Mouse (Mus musculus) forebrain, embryonic 13.5 days (tissue): Measurements from ENCODE around the gene Creb1. TPM values are rescaled to one million over a fixed set of nuclear protein-coding genes. Genes with fewer than 3 reads are reported as not detected.
"Not testable (repeated sequence)": the region's sequence is repeated elsewhere in the genome, so short reads cannot be mapped to it uniquely, and the experiment has no call there.

Experiments
- ATAC-seq: fragments of 200-750 bp; cut with Nextera tagmentation; 2 replicates; pipeline ENCODE4 v1.8.0; 2017
- H3K27ac ChIP-seq: fragments of 300-500 bp; sonication (generic); 2 replicates; pipeline ENCODE4 v1.5.1; 2015; ENCODE audit warnings: inconsistent platforms, mild to moderate bottlenecking, moderate library complexity
- H3K27me3 ChIP-seq: fragments of 300-500 bp; sonication (generic); 2 replicates; pipeline ENCODE4 v1.6.1; 2015; ENCODE audit warnings: mild to moderate bottlenecking, inconsistent platforms
- H3K36me3 ChIP-seq: fragments of 300-500 bp; sonication (generic); 2 replicates; pipeline ENCODE4 v1.6.1; 2015; ENCODE audit warnings: mild to moderate bottlenecking, inconsistent platforms; ENCODE audit not compliant: poor library complexity, severe bottlenecking
- H3K4me1 ChIP-seq: fragments of 300-500 bp; sonication (generic); 2 replicates; pipeline ENCODE4 v1.6.1; 2015; ENCODE audit warnings: inconsistent platforms
- H3K4me2 ChIP-seq: fragments of 300-500 bp; sonication (generic); 2 replicates; pipeline ENCODE4 v1.6.1; 2015; ENCODE audit warnings: inconsistent platforms, mild to moderate bottlenecking, moderate library complexity
- H3K4me3 ChIP-seq: fragments of 300-500 bp; sonication (generic); 2 replicates; pipeline ENCODE4 v1.5.1; 2015; ENCODE audit warnings: mild to moderate bottlenecking, inconsistent platforms
- H3K9ac ChIP-seq: fragments of 300-500 bp; sonication (generic); 2 replicates; pipeline ENCODE4 v1.6.1; 2015; ENCODE audit warnings: mild to moderate bottlenecking, inconsistent platforms
- H3K9me3 ChIP-seq: fragments of 300-500 bp; sonication (generic); replicated peaks from 2 replicates; pipeline ENCODE4 v1.6.1; 2016; ENCODE audit warnings: inconsistent platforms
- WGBS: fragments of 180-500 bp; shearing (Covaris S2); methylation state at CpG from one replicate; pipeline ENCODE4 v1.1.7; 2015; 5-methylcytosine and 5-hydroxymethylcytosine counted together
- polyA plus RNA-seq: library from polyadenylated mRNA; unstranded; fragments of >200 nt; fragmentation: Nextera tagmentation; extraction: Ambion mirVana; gene quantifications from 2 replicates; pipeline ENCODE4 v1.2.1, GENCODE M21; 2015

The Creb1 gene
- polyA plus RNA-seq, 1 experiment from 2014 or later = 44.8 TPM

DNA sequence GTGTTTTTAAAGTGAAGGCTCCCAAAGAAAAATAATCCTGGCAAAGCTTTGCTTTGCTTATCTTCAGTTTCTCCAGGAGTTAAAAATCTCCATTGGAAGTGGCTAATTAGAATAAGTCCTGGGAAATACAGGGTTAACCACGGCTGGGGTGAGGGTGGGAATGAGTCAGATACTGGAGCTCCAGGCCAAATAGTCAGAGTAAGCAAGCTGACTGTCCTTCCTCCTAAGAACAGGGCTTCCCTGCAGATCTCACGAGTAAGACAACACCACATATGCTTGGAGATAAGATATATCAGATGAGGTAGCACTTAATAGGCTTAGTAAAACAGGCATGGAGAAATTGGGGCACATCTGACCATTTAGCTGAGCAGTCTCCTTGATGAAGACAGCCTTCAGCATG is 19.5 kb downstream of the Creb1 start:
- no peak overlapping the region for H3K9ac ChIP-seq
- no peaks in the 10 kb centered on the region for H3K4me1 ChIP-seq
- no peak overlapping the region for H3K27ac ChIP-seq
- no peak overlapping the region for H3K4me3 ChIP-seq
- H3K4me2 ChIP-seq = no peak overlapping the region
- no peak for ATAC-seq
- WGBS = 67% methylated on average over 2 of the region's 2 CpGs
- H3K27me3 ChIP-seq = no peaks in the 10 kb centered on the region
- peaks cover 17% of the 10 kb centered on the region for H3K36me3 ChIP-seq
- H3K9me3 ChIP-seq = no peaks in the 10 kb centered on the region

DNA sequence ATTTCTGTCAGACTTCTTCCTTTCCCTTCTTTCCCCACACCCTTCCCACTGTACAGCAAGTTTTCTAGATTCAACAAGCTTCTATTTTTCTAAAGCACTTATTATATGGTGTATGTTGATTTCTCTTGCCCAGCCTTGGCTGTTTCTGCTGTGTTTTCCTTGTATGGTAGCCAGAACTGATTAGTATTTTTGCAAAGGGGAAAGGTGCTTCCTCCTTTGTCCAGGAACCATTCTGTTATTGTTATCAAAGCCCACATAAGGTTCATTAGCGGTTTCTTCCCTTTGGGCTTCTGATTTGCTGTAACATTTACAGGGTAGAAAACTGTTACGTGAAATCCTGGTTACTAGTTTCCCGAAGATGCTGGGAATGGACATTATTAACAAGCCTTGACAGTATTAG is 27.7 kb downstream of the Creb1 start:
- Histone ChIP-seq H3K9ac (no peak overlapping the region), H3K4me3 (no peak overlapping the region), H3K9me3 (no peaks in the 10 kb centered on the region), H3K36me3 (peaks cover 24% of the 10 kb centered on the region), H3K27me3 (no peaks in the 10 kb centered on the region), H3K4me1 (no peaks in the 10 kb centered on the region), H3K27ac (no peak overlapping the region), H3K4me2 (no peak overlapping the region)
- 95% methylated on average over 3 of the region's 3 CpGs for WGBS
- ATAC-seq = no peak

DNA sequence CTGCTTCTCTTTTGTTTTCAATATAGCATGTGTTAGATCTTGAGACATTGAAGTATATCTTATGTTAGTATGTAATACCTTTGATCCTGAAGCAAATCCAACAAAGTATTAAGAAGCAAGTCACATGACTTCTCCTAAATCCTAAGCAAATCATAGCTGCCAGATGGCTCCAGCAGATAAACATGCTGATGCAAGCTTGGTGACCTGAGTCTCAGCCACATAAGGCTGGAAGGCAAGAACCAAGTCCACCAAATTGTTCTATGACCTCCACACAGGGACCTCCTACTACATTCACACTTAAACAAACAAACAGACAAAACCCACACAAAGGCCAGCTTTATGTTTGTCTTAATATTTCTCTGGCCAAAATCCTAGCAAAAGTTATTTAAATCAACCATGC is 35.8 kb downstream of the Creb1 start:
- no peak overlapping the region for H3K27ac ChIP-seq
- ATAC-seq = no peak

DNA sequence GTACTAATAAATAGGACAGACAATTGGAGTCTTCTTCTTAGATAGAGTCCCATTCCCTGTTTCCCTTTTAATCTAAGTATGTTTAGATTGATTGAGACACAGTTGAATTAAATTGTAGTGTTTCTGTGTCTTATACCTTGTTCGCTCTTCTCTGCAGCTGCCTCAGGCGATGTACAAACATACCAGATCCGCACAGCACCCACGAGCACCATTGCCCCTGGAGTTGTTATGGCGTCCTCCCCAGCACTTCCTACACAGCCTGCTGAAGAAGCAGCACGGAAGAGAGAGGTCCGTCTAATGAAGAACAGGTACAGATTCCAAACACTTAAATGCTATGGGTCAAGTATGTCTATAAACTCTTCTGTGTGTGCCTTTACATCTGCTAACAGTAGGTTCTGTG is 43.6 kb downstream of the Creb1 start:
- no peaks in the 10 kb centered on the region for H3K27me3 ChIP-seq
- no peak overlapping the region for H3K4me2 ChIP-seq
- no peak for ATAC-seq
- no peak overlapping the region for H3K4me3 ChIP-seq
- no peaks in the 10 kb centered on the region for H3K4me1 ChIP-seq
- H3K27ac ChIP-seq = no peak overlapping the region
- 89% methylated on average over 7 of the region's 7 CpGs for WGBS
- H3K9me3 ChIP-seq = no peaks in the 10 kb centered on the region
- peaks cover 46% of the 10 kb centered on the region for H3K36me3 ChIP-seq
- no peak overlapping the region for H3K9ac ChIP-seq

More for the DNA sequence above, 35.8 kb downstream of the Creb1 start:
- Histone ChIP-seq H3K4me1 (no peaks in the 10 kb centered on the region), H3K27me3 (no peaks in the 10 kb centered on the region), H3K9ac (no peak overlapping the region), H3K36me3 (peaks cover 48% of the 10 kb centered on the region), H3K4me3 (no peak overlapping the region), H3K4me2 (no peak overlapping the region), H3K9me3 (no peaks in the 10 kb centered on the region)

DNA sequence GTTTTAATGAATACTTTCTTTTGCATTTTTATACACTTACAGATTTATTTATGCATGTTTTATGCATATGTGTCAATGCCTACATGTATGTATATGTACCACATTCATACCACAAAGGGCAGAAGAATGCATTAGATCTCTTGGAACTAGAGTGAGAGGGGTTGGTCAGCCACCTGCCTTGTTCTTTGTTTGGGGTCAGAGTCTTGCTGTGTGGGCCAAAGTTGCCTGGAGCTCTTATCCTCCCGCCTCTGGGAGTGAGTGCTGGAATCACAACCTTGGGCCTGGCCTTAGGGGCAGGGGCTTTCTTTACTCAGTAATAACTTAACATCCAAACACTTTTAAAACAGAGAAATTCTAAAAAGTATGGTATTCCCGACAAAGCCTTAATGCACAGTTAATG is 44.3 kb downstream of the Creb1 start:
- WGBS = 61% methylated on average over 2 of the region's 2 CpGs
- H3K9ac ChIP-seq = no peak overlapping the region

DNA sequence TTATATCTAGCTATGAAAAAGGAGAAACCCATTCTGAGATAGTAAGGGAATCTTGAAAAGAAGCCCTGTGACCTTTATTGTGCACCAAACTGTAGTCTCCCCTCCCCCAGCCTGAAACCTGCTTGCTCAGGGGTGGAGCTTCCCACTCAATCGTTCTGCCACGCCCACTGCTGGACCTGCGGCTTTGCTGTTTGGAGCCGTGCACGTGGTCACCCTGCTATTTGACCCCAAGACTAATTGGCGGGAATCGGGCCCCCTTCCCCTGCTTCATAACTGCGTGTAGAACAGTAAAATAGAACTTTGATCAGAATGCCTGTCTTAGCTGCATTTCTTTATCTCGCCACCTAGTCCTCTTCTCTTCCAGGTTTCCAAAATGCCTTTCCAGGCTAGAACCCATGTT is 45.5 kb downstream of the Creb1 start:
- H3K4me3 ChIP-seq, H3K27me3 ChIP-seq, H3K4me1 ChIP-seq, H3K9me3 ChIP-seq, H3K4me2 ChIP-seq, H3K27ac ChIP-seq, H3K9ac ChIP-seq, ATAC-seq: not testable (repeated sequence)
- WGBS = 52% methylated on average over 9 of the region's 9 CpGs
- H3K36me3 ChIP-seq = peaks cover 54% of the 10 kb centered on the region

More for the DNA sequence above, 44.3 kb downstream of the Creb1 start:
- Histone ChIP-seq H3K4me3 (no peak overlapping the region), H3K9me3 (no peaks in the 10 kb centered on the region), H3K27me3 (no peaks in the 10 kb centered on the region), H3K4me2 (no peak overlapping the region), H3K27ac (no peak overlapping the region), H3K4me1 (no peaks in the 10 kb centered on the region), H3K36me3 (peaks cover 50% of the 10 kb centered on the region)
- ATAC-seq = no peak

GRCm38 (mm10) chr1:64578801-64579200 is 46.4 kb downstream of the Creb1 start:
- ATAC-seq = no peak

GRCm38 (mm10) chr1:64598926-64599325 is 66.5 kb downstream of the Creb1 start:
- no peak for ATAC-seq
- H3K4me1 ChIP-seq = no peaks in the 10 kb centered on the region
- H3K27me3 ChIP-seq = no peaks in the 10 kb centered on the region
- H3K9ac ChIP-seq = no peak overlapping the region
- H3K4me2 ChIP-seq = no peak overlapping the region
- peaks cover 29% of the 10 kb centered on the region for H3K36me3 ChIP-seq
- H3K9me3 ChIP-seq = no peaks in the 10 kb centered on the region
- no peak overlapping the region for H3K27ac ChIP-seq
- no peak overlapping the region for H3K4me3 ChIP-seq
- WGBS = 66% methylated on average over 5 of the region's 5 CpGs

More at GRCm38 (mm10) chr1:64578801-64579200, 46.4 kb downstream of the Creb1 start:
- no peaks in the 10 kb centered on the region for H3K4me1 ChIP-seq
- H3K4me3 ChIP-seq = no peak overlapping the region
- H3K4me2 ChIP-seq = no peak overlapping the region
- H3K9me3 ChIP-seq = no peaks in the 10 kb centered on the region
- H3K27ac ChIP-seq = no peak overlapping the region
- no peak overlapping the region for H3K9ac ChIP-seq
- peaks cover 54% of the 10 kb centered on the region for H3K36me3 ChIP-seq
- 95% methylated on average over 3 of the region's 3 CpGs for WGBS
- no peaks in the 10 kb centered on the region for H3K27me3 ChIP-seq

- no peaks in the 10 kb centered on the region for H3K27me3 ChIP-seq
- WGBS = 89% methylated on average over 7 of the region's 7 CpGs
- no peaks in the 10 kb centered on the region for H3K4me1 ChIP-seq
- no peak for ATAC-seq
- no peak overlapping the region for H3K27ac ChIP-seq
- no peak overlapping the region for H3K4me2 ChIP-seq
- peaks cover 29% of the 10 kb centered on the region for H3K36me3 ChIP-seq
- no peak overlapping the region for H3K4me3 ChIP-seq
- H3K9ac ChIP-seq = no peak overlapping the region
- no peaks in the 10 kb centered on the region for H3K9me3 ChIP-seq
Observed at GRCm38 (mm10) chr1:64600413-64601077, 68.1 kb downstream of the Creb1 start.

DNA sequence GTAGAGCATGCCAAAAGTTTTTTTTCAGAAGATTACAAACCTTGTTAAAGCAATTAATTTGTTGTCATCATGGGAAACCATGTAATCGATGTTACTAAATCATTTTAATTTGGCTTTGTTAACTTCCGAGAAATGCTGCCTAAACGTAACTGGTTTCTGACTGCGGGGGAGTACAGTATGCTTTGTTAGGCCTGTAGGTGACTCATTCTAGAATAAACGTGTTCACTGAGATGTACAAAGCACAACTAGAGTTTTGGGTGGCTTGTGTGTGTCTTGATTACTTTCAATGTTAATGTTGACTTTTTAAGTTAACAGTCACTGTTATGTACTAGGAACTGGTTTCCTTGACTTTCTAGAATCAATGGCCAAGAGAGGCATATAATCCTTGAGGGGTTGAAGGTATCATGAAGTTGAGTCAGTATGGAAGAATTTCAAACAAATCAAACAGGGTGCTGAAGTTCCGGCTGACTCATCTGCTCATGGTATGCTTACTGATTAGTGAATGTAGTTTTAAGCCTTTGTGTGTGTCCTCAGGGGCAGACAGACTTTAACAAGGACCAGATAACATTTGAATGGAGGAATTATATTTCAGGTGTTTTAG is 68.9 kb downstream of the Creb1 start:
- no peaks in the 10 kb centered on the region for H3K9me3 ChIP-seq
- WGBS = 91% methylated on average over 6 of the region's 6 CpGs
- no peak overlapping the region for H3K27ac ChIP-seq
- no peak for ATAC-seq
- no peak overlapping the region for H3K4me3 ChIP-seq
- H3K4me2 ChIP-seq = no peak overlapping the region
- H3K36me3 ChIP-seq = peaks cover 29% of the 10 kb centered on the region
- no peaks in the 10 kb centered on the region for H3K27me3 ChIP-seq
- no peak overlapping the region for H3K9ac ChIP-seq
- H3K4me1 ChIP-seq = no peaks in the 10 kb centered on the region

DNA sequence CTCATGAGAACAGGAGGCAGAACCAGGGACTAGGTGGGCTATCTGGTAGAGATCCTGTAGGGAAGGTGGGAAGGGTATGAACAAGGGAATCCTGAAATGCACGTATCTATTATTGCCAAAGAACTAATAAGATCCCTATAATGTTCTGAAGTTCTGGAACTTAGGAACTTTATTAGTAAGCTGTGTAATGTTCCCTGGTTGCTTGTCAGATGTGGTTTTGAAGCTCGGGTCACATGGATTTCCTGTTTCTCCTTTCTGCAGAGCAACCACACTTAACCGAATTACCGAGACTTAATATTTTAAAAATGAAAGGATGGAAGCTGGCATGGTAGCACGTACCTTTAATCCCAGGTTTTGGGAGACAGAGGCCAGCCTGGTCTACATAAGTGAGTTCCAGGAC is 70.9 kb downstream of the Creb1 start:
- Histone ChIP-seq H3K27me3 (no peaks in the 10 kb centered on the region), H3K27ac (no peak overlapping the region), H3K9me3 (no peaks in the 10 kb centered on the region), H3K4me2 (no peak overlapping the region), H3K4me3 (no peak overlapping the region), H3K4me1 (no peaks in the 10 kb centered on the region), H3K9ac (no peak overlapping the region), H3K36me3 (peaks cover 33% of the 10 kb centered on the region)
- no peak for ATAC-seq
- 94% methylated on average over 5 of the region's 5 CpGs for WGBS

DNA sequence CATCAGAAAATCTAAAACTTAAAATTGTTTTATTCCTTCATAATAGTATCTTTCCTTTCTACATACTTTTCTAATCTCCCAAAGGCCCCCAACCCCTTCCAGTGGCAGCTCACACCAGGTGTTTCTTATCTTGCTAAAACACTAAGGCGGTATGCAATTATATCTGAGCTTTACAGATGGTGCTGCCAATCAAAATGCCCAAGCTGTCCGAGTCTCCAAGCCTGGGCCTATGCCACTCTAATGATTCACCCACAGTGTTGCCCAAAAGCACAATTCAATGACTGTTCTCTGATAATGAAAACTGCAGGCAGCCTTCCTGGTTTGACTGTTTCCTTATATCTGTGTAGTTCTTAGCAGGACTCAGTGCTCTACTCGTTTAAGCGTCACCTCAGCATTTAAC is 76.7 kb downstream of the Creb1 start:
- Histone ChIP-seq H3K27me3 (no peaks in the 10 kb centered on the region), H3K4me1 (no peaks in the 10 kb centered on the region), H3K4me2 (no peak overlapping the region), H3K9me3 (no peaks in the 10 kb centered on the region), H3K27ac (no peak overlapping the region), H3K36me3 (peaks cover 37% of the 10 kb centered on the region), H3K4me3 (no peak overlapping the region), H3K9ac (no peak overlapping the region)
- no peak for ATAC-seq
- 84% methylated on average over 4 of the region's 4 CpGs for WGBS

GRCm38 (mm10) chr1:64609976-64610375 is 77.5 kb downstream of the Creb1 start:
- no peaks in the 10 kb centered on the region for H3K9me3 ChIP-seq
- 93% methylated on average over 9 of the region's 9 CpGs for WGBS
- no peaks in the 10 kb centered on the region for H3K4me1 ChIP-seq
- no peak overlapping the region for H3K4me3 ChIP-seq
- H3K9ac ChIP-seq = no peak overlapping the region
- no peak overlapping the region for H3K4me2 ChIP-seq
- ATAC-seq = no peak
- peaks cover 37% of the 10 kb centered on the region for H3K36me3 ChIP-seq
- H3K27ac ChIP-seq = no peak overlapping the region
- H3K27me3 ChIP-seq = no peaks in the 10 kb centered on the region
